Mouse (Mus musculus) activated CD4-positive, CD25-positive, alpha-beta regulatory T cell (primary cell): ENCODE data around the gene Klrk1. TPM values are rescaled to one million over a fixed set of nuclear protein-coding genes. Genes with fewer than 3 reads are reported as not detected.

Experiments used
- polyA plus RNA-seq, 2 experiments: library from polyadenylated mRNA; unstranded; fragments of 100-300 nt; shearing (Covaris generic); gene quantifications; one replicate each; pipeline ENCODE4 v1.2.1; 2017

Klrk1 gene
- 1 to 10 TPM in 1 of 2 experiments, under 1 TPM in 1; 0.87 to 2.1 TPM for polyA plus RNA-seq

GRCm38 (mm10) chr6:129623735-129624134 lies at the start of gene Klrk1:
Gene Klrk1, minus strand, starts transcription at chr6:129623864.

DNA sequence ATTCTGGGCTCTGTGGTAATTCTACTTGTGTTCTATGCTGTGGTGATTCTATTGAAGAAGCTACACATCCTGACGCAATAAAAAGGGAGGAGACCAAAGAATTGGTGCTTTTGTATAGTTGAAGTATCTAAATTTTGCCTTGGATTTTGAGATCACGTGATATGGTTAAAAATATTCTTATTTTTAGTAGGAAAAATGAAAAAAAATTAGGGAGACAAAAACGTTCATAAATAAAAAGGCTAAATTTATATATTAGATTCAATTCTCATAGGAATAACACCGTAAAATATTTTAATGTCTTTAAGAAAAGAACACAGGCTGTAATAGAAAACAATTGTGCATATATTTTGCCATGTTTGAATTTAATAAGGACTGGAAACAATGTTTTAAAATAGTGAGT lies 36.9 kb upstream of the Klrk1 start, which contains the start of gene Klrc2:
TSS of gene Klrc2 (minus strand) at position 101 of the 400 bp plus-strand sequence.

GRCm38 (mm10) chr6:129643237-129643636 lies 19.6 kb upstream of the Klrk1 start, which contains the start of gene Klrc3:
Gene Klrc3, minus strand, starts transcription at chr6:129643337.

DNA sequence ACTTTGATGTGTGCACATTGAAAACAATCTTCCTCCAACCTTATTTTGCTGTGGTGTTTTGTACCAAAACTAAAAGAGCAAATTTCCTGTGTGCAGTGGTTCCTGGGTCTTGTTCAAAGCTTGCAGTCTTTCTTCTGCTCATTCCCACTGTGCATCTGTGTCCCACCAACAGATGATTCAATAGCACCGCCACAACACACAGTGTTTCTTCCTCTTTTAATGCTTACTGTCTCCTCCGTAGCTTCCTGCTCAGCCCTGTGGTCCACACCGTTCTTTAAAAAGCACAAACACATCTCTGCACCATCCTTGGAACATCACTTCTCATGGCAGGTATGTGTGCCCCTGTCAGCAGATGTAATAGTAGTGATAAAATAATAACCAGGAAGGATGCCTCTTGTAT lies 32.2 kb downstream of the Klrk1 start, which contains the start of gene Klrd1:
TSS of gene Klrd1 (plus strand) at position 275 of the 400 bp plus-strand sequence.

GRCm38 (mm10) chr6:129577605-129578004 lies 46.1 kb downstream of the Klrk1 start, which contains the start of gene Klre1:
Gene Klre1, plus strand, starts transcription at chr6:129577905.

Other genes starting within 250 kb of the Klrk1 start
- gene Clec12b, start 238.0 kb downstream of the Klrk1 start, polyA plus RNA-seq: not detected
- under 1 TPM in 1 of 2 experiments, not detected in 1; 0.75 TPM for gene Clec1b, start 226.6 kb downstream of the Klrk1 start, polyA plus RNA-seq
- gene Clec9a, start 215.0 kb downstream of the Klrk1 start, polyA plus RNA-seq: not detected
- gene Clec1a, start 171.9 kb downstream of the Klrk1 start, polyA plus RNA-seq: not detected
- under 1 TPM in 1 of 2 experiments, not detected in 1; 0.49 TPM for gene Olr1, start 116.7 kb downstream of the Klrk1 start, polyA plus RNA-seq
- gene Tmem52b, start 111.3 kb downstream of the Klrk1 start, polyA plus RNA-seq: not detected
- 10 to 100 TPM in 1 of 2 experiments, 1 to 10 TPM in 1; 6.1 to 12.8 TPM for gene Gabarapl1, start 90.7 kb downstream of the Klrk1 start, polyA plus RNA-seq
- not detected for gene Klre1, start 46.0 kb downstream of the Klrk1 start, polyA plus RNA-seq
- 1 to 10 TPM; 1.4 to 2.8 TPM for gene Klrd1, start 32.1 kb downstream of the Klrk1 start, polyA plus RNA-seq
- gene Klrc3, start 19.5 kb upstream of the Klrk1 start, polyA plus RNA-seq: not detected
- gene Klrc2, start 36.8 kb upstream of the Klrk1 start, polyA plus RNA-seq: under 1 TPM; 0.42 to 0.72 TPM
- gene Klrc1, start 55.1 kb upstream of the Klrk1 start, polyA plus RNA-seq: 1 to 10 TPM in 1 of 2 experiments, under 1 TPM in 1; 0.52 to 1.2 TPM
- under 1 TPM in 1 of 2 experiments, not detected in 1; 0.34 TPM for gene Klri1, start 93.3 kb upstream of the Klrk1 start, polyA plus RNA-seq
- gene Klri2, start 116.6 kb upstream of the Klrk1 start, polyA plus RNA-seq: under 1 TPM in 1 of 2 experiments, not detected in 1; 0.14 TPM
- gene Gm156, start 160.4 kb upstream of the Klrk1 start, polyA plus RNA-seq: not detected
- gene Gm17631, start 238.8 kb upstream of the Klrk1 start, polyA plus RNA-seq: not detected